Mouse (Mus musculus) liver, embryonic 14.5 days (tissue): ENCODE data around the gene Kalrn.

Experiments
- CTCF ChIP-seq: IDR thresholded peaks from 2 replicates; pipeline ENCODE4 v1.5.1; 2016; ENCODE audit warnings: antibody characterized with exemption, low read depth, control low read depth
- EP300 ChIP-seq: IDR thresholded peaks from 2 replicates; pipeline ENCODE4 v1.6.1; 2016; ENCODE audit warnings: antibody characterized with exemption, low read depth

GRCm38 (mm10) chr16:34009567-34009966, 563.8 kb downstream of the Kalrn start:
- TF ChIP-seq CTCF (no peak), EP300 (no peak)
